Mouse (Mus musculus): ENCODE measurements around the gene Hist1h3e. TPM values are rescaled to one million over a fixed set of nuclear protein-coding genes. Genes with fewer than 3 reads are reported as not detected.

The Hist1h3e gene
- polyA plus RNA-seq, 1 experiment from 2014 or later, result 1.3 TPM

Other genes starting within 250 kb of the Hist1h3e start
- 11.4 and 15.5 TPM in 2 replicates for gene Zfp322a, start 193.2 kb downstream of the Hist1h3e start, polyA plus RNA-seq (2021; fragmentation: Nextera tagmentation)
- 7.6 and 8.6 TPM in 2 replicates for gene Abt1, start 138.5 kb downstream of the Hist1h3e start, polyA plus RNA-seq (2021; fragmentation: Nextera tagmentation)
- gene Btn1a1, start 96.5 kb downstream of the Hist1h3e start, polyA plus RNA-seq (2021; fragmentation: Nextera tagmentation), result 0.03 TPM in 1 of 2 replicates, not detected in the other
- 0.49 and 0.70 TPM in 2 replicates for gene Btn2a2, start 73.5 kb downstream of the Hist1h3e start, polyA plus RNA-seq (2021; fragmentation: Nextera tagmentation)
- gene Hist1h4h, start 31.3 kb downstream of the Hist1h3e start, polyA plus RNA-seq (2021; fragmentation: Nextera tagmentation), result 37.4 and 58.8 TPM in 2 replicates
- 0.54 TPM in 1 of 2 replicates, not detected in the other for gene Hist1h2af, start 28.5 kb downstream of the Hist1h3e start, polyA plus RNA-seq (2021; fragmentation: Nextera tagmentation)
- not detected in 2 replicates for gene Hist1h3g, start 26.9 kb downstream of the Hist1h3e start, polyA plus RNA-seq (2021; fragmentation: Nextera tagmentation)
- 0.20 and 0.25 TPM in 2 replicates for gene Hist1h2bh, start 19.0 kb downstream of the Hist1h3e start, polyA plus RNA-seq (2021; fragmentation: Nextera tagmentation)
- 0.13 and 0.29 TPM in 2 replicates for gene Hist1h3f, start 18.3 kb downstream of the Hist1h3e start, polyA plus RNA-seq (2021; fragmentation: Nextera tagmentation)
- gene Hist1h4f, start 10.7 kb downstream of the Hist1h3e start, polyA plus RNA-seq (2021; fragmentation: Nextera tagmentation), result not detected in 2 replicates
- gene Hist1h1d, start 9.1 kb downstream of the Hist1h3e start, polyA plus RNA-seq (2021; fragmentation: Nextera tagmentation), result 0.02 and 0.05 TPM in 2 replicates
- 4.0 and 7.7 TPM in 2 replicates for gene Hist1h2ae, start 8.9 kb upstream of the Hist1h3e start, polyA plus RNA-seq (2021; fragmentation: Nextera tagmentation)
- 1.3 and 2.6 TPM in 2 replicates for gene Hist1h2bg, start 9.0 kb upstream of the Hist1h3e start, polyA plus RNA-seq (2021; fragmentation: Nextera tagmentation)
- 0.73 TPM in 1 of 2 replicates, not detected in the other for gene Hist1h2bf, start 11.8 kb upstream of the Hist1h3e start, polyA plus RNA-seq (2021; fragmentation: Nextera tagmentation)
- gene Hist1h2ad, start 12.0 kb upstream of the Hist1h3e start, polyA plus RNA-seq (2021; fragmentation: Nextera tagmentation), result 0.59 TPM in 1 of 2 replicates, not detected in the other
- gene Hist1h3d, start 13.4 kb upstream of the Hist1h3e start, polyA plus RNA-seq (2021; fragmentation: Nextera tagmentation), result 0.18 and 0.33 TPM in 2 replicates
- gene Hist1h4d, start 19.2 kb upstream of the Hist1h3e start, polyA plus RNA-seq (2021; fragmentation: Nextera tagmentation), result 6.4 and 8.7 TPM in 2 replicates
- gene Hist1h2be, start 58.8 kb upstream of the Hist1h3e start, polyA plus RNA-seq (2021; fragmentation: Nextera tagmentation), result 3.2 TPM in 2 replicates
- gene Hist1h1e, start 60.2 kb upstream of the Hist1h3e start, polyA plus RNA-seq (2021; fragmentation: Nextera tagmentation), result 7.8 and 10.6 TPM in 2 replicates
- 0.88 and 1.6 TPM in 2 replicates for gene Hist1h2ac, start 121.6 kb upstream of the Hist1h3e start, polyA plus RNA-seq (2021; fragmentation: Nextera tagmentation)
- gene Hist1h2bc, start 121.8 kb upstream of the Hist1h3e start, polyA plus RNA-seq (2021; fragmentation: Nextera tagmentation), result 101 and 115 TPM in 2 replicates
- gene Hist1h1t, start 133.4 kb upstream of the Hist1h3e start, polyA plus RNA-seq (2021; fragmentation: Nextera tagmentation), result not detected in 2 replicates
- gene Hist1h4c, start 136.1 kb upstream of the Hist1h3e start, polyA plus RNA-seq (2021; fragmentation: Nextera tagmentation), result 2.1 and 4.0 TPM in 2 replicates
- gene Hfe, start 148.5 kb upstream of the Hist1h3e start, polyA plus RNA-seq (2021; fragmentation: Nextera tagmentation), result 3.9 and 4.3 TPM in 2 replicates
- gene Hist1h1c, start 176.4 kb upstream of the Hist1h3e start, polyA plus RNA-seq (2021; fragmentation: Nextera tagmentation), result 7.4 and 7.6 TPM in 2 replicates
- gene Hist1h3c, start 183.2 kb upstream of the Hist1h3e start, polyA plus RNA-seq (2021; fragmentation: Nextera tagmentation), result 0.53 TPM in 1 of 2 replicates, not detected in the other
- gene Hist1h2bb, start 184.4 kb upstream of the Hist1h3e start, polyA plus RNA-seq (2021; fragmentation: Nextera tagmentation), result 0.45 TPM in 1 of 2 replicates, not detected in the other
- 2.6 and 2.8 TPM in 2 replicates for gene Hist1h2ab, start 188.8 kb upstream of the Hist1h3e start, polyA plus RNA-seq (2021; fragmentation: Nextera tagmentation)
- gene Hist1h3b, start 189.9 kb upstream of the Hist1h3e start, polyA plus RNA-seq (2021; fragmentation: Nextera tagmentation), result 0.40 TPM in 1 of 2 replicates, not detected in the other
- gene Hist1h4b, start 194.6 kb upstream of the Hist1h3e start, polyA plus RNA-seq (2021; fragmentation: Nextera tagmentation), result not detected in 2 replicates
- gene Hist1h4a, start 198.9 kb upstream of the Hist1h3e start, polyA plus RNA-seq (2021; fragmentation: Nextera tagmentation), result 0.47 TPM in 1 of 2 replicates, not detected in the other
- gene Hist1h3a, start 200.0 kb upstream of the Hist1h3e start, polyA plus RNA-seq (2021; fragmentation: Nextera tagmentation), result not detected in 2 replicates
- gene Hist1h1a, start 201.3 kb upstream of the Hist1h3e start, polyA plus RNA-seq (2021; fragmentation: Nextera tagmentation), result not detected in 2 replicates
- gene Trim38, start 207.5 kb upstream of the Hist1h3e start, polyA plus RNA-seq (2021; fragmentation: Nextera tagmentation), result not detected in 2 replicates
- gene Slc17a2, start 244.6 kb upstream of the Hist1h3e start, polyA plus RNA-seq (2021; fragmentation: Nextera tagmentation), result not detected in 2 replicates

All from left cerebral cortex, adult 6 months (tissue).